Mouse (Mus musculus) hindbrain, embryonic 15.5 days (tissue): ENCODE measurements around the gene Ngdn. TPM values are rescaled to one million over a fixed set of nuclear protein-coding genes. Genes with fewer than 3 reads are reported as not detected.

Source experiments
- ATAC-seq: fragments of 200-750 bp; cut with Nextera tagmentation; 2 replicates; pipeline ENCODE4 v1.8.0; 2017; ENCODE audit warnings: low read depth, moderate number of reproducible peaks, moderate TSS enrichment; ENCODE audit not compliant: low FRiP score
- H3K27ac ChIP-seq: fragments of 300-500 bp; sonication (generic); replicated peaks from 2 replicates; pipeline ENCODE4 v1.5.1; 2015; ENCODE audit warnings: mild to moderate bottlenecking, inconsistent platforms
- H3K27me3 ChIP-seq: fragments of 300-500 bp; sonication (generic); 2 replicates; pipeline ENCODE4 v1.6.1; 2015; ENCODE audit warnings: control low read depth, inconsistent platforms
- H3K36me3 ChIP-seq: fragments of 300-500 bp; sonication (generic); 2 replicates; pipeline ENCODE4 v1.6.1; 2015; ENCODE audit warnings: control low read depth, inconsistent platforms
- H3K4me1 ChIP-seq: fragments of 300-500 bp; sonication (generic); replicated peaks from 2 replicates; pipeline ENCODE4 v1.6.1; 2015; ENCODE audit warnings: control low read depth, inconsistent platforms
- H3K4me2 ChIP-seq: fragments of 300-500 bp; sonication (generic); 2 replicates; pipeline ENCODE4 v1.6.1; 2015; ENCODE audit warnings: moderate library complexity, mild to moderate bottlenecking, inconsistent platforms
- H3K4me3 ChIP-seq: fragments of 300-500 bp; sonication (generic); 2 replicates; pipeline ENCODE4 v1.5.1; 2015; ENCODE audit warnings: mild to moderate bottlenecking, inconsistent platforms
- H3K9ac ChIP-seq: fragments of 300-500 bp; sonication (generic); 2 replicates; pipeline ENCODE4 v1.6.1; 2015; ENCODE audit warnings: inconsistent platforms
- H3K9me3 ChIP-seq: fragments of 300-500 bp; sonication (generic); 2 replicates; pipeline ENCODE4 v1.6.1; 2016; ENCODE audit warnings: control low read depth, inconsistent platforms
- WGBS: fragments of 180-500 bp; shearing (Covaris S2); methylation state at CpG from one replicate; pipeline ENCODE4 v1.1.7; 2015; 5-methylcytosine and 5-hydroxymethylcytosine counted together
- microRNA counts: library from miRNA; unstranded; fragments of <30 nt; microRNA quantifications from one replicate; lab custom pipeline; 2016
- microRNA-seq: library from miRNA; unstranded; fragments of <30 nt; microRNA quantifications from one replicate; pipeline ENCODE4, GENCODE M21; 2016
- polyA plus RNA-seq: library from polyadenylated mRNA; unstranded; fragments of >200 nt; fragmentation: Nextera tagmentation; extraction: Ambion mirVana; gene quantifications from 2 replicates; pipeline ENCODE4 v1.2.1, GENCODE M21; 2015

The Ngdn gene
- polyA plus RNA-seq, 1 experiment from 2014 or later = 47.3 TPM

DNA sequence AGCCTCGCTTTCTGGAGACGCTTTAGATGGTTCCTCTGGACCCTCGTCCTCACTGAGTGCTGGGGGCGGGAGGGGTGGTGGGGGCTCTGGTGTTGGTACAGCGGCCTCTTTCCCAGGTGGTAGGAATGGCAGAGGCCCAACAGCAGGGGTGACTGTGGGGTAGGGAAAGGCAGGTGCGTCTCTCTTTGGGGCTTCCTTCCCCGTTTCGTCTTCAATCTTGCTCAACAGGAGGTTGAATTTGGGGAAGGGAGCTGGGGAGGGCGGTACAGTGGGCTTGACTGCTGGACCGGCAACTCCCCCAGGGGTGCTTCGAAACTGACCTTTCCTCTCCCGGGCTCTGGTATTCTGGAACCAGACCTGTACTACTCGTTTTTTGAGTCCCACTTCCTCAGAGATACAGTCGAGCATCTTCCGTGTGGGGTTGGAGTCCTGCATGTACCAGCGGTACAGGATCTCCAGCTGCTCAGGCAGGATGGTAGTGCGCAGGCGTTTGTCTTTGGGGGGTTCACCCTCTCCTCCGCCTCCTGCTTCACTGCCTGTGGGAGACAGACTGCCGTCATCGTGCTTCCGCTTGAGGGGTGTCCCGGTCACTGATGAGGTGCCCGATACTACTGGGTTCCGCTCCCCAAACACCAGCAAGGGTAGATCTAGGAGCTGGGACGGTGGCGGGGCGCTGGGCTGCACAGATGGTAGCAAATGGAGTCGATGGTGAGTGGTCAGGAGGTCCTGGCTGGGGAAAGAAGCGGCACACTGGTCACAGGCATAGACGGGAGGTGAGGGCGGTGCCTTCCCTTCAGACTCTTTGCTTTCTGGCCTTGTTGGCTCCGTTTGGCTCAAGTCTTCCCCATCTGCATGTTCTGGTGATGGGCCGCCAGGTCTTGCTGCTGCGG, 49.5 kb downstream of the Ngdn start:
- Histone ChIP-seq H3K4me3 (no peak overlapping the region), H3K4me2 (no peak overlapping the region), H3K9me3 (no peaks in the 10 kb centered on the region), H3K9ac (no peak overlapping the region), H3K36me3 (peaks cover 45% of the 10 kb centered on the region), H3K27ac (no peak overlapping the region), H3K27me3 (no peaks in the 10 kb centered on the region), H3K4me1 (peaks cover 34% of the 10 kb centered on the region)
- 80% methylated on average over 35 of the region's 35 CpGs for WGBS
- ATAC-seq = no peak

DNA sequence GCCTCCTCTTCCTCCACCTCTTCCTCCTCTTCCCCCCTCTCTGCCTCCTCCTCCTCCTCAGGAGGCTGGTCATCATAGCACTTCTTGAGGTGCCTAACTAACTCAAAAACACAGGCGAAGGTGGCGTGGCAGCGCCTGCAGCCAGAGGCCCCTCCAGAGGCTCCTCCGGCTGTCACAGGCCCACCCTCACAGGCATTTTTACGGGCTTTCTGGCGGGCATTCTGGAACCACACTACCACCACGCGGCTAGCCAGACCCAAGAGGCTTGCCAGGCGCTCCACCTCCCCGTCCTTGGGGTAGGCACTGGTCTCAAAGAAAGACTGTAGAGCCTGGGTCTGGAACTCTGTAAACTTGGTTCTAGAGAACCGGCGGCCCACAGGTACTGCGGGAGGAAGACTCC, 50.1 kb downstream of the Ngdn start:
- Histone ChIP-seq H3K4me1 (peaks cover 29% of the 10 kb centered on the region), H3K4me2 (no peak overlapping the region), H3K36me3 (peaks cover 51% of the 10 kb centered on the region), H3K9me3 (no peaks in the 10 kb centered on the region), H3K27me3 (no peaks in the 10 kb centered on the region), H3K9ac (no peak overlapping the region), H3K27ac (no peak overlapping the region), H3K4me3 (no peak overlapping the region)
- WGBS = 89% methylated on average over 13 of the region's 13 CpGs
- ATAC-seq = no peak

DNA sequence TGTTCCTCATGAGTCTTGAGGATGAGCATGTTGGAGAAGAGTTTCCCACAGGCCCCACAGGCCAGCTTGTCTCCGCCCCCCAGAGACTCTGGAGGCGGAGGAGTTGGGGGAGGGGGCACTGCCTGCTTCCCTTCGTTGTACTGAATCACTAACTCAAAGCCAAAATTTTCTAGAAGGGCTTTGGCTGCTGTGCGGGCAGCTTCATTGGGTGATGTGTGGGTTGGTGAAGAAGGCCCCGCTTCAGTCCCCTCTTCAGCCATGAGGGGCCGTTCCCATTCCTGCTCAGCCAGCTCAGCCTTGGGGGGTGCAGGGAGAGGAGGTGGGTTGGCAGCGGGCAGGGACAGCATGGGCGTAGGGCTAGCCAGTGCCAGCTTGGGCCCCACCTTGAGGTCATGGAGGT, 50.8 kb downstream of the Ngdn start:
- WGBS = 93% methylated on average over 8 of the region's 8 CpGs
- H3K27ac ChIP-seq = no peak overlapping the region
- H3K4me1 ChIP-seq = peaks cover 23% of the 10 kb centered on the region
- H3K9ac ChIP-seq = no peak overlapping the region
- H3K9me3 ChIP-seq = no peaks in the 10 kb centered on the region
- peaks cover 51% of the 10 kb centered on the region for H3K36me3 ChIP-seq
- no peak for ATAC-seq
- H3K4me3 ChIP-seq = no peak overlapping the region
- no peak overlapping the region for H3K4me2 ChIP-seq
- H3K27me3 ChIP-seq = no peaks in the 10 kb centered on the region

DNA sequence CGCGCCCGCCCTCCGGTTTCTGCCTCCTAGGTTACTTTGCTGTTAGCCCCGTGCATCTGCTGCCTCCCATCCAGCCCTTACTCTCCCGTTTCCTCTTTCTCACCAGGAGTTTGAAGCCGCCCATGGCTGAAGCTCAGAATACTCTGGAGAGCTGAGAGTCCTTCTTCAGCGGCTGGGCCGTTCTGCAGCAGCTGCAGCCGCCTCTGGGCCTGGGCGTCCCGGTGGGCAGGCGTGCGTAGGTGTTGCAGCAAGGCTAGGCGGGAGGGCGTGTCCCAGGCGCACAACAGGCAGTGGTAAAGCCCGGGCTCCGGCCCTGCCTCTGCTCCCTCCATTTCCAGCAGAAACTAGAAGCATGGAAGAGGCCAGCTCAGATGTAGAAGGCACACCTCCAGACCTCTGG, 56.5 kb downstream of the Ngdn start:
- no peaks in the 10 kb centered on the region for H3K9me3 ChIP-seq
- H3K27ac ChIP-seq = 0 out of 2 replicates have a peak overlapping the region, but pooled peaks have one; percentile 9
- H3K4me3 ChIP-seq = no peak overlapping the region
- ATAC-seq = no peak
- peaks cover 57% of the 10 kb centered on the region for H3K36me3 ChIP-seq
- H3K4me1 ChIP-seq = peaks cover 15% of the 10 kb centered on the region; the same call in 1 of the 2 replicates
- H3K27me3 ChIP-seq = no peaks in the 10 kb centered on the region
- WGBS = 26% methylated on average over 19 of the region's 19 CpGs
- H3K4me2 ChIP-seq = no peak overlapping the region
- H3K9ac ChIP-seq = no peak overlapping the region

MicroRNA genes within 50 kb of the gene (microRNA counts, 519-probe panel; counts per million panel counts)
- not detected for microRNA mmu-miR-208b (lab: Ali Mortazavi, UCI)

Small RNA genes lying within 50 kb of the gene (microRNA-seq; reads per million reads assigned to microRNA genes)
- 31.6 reads per million, percentile 39 among the genes with 10 or more reads in this experiment for gene Mir208b

Other genes starting within 250 kb of the Ngdn start
- 8.0 and 9.1 TPM in 2 replicates for gene Slc7a8, start 233.5 kb upstream of the Ngdn start, polyA plus RNA-seq
- not detected in 2 replicates for gene Rnf212b, start 201.3 kb upstream of the Ngdn start, polyA plus RNA-seq
- gene Homez, start 144.5 kb upstream of the Ngdn start, polyA plus RNA-seq = 12.1 and 13.7 TPM in 2 replicates
- gene Ppp1r3e, start 137.9 kb upstream of the Ngdn start, polyA plus RNA-seq = 4.1 and 4.8 TPM in 2 replicates
- 3.2 and 4.3 TPM in 2 replicates for gene Bcl2l2, start 132.1 kb upstream of the Ngdn start, polyA plus RNA-seq
- not detected in 2 replicates for gene Gm20521, start 132.0 kb upstream of the Ngdn start, polyA plus RNA-seq
- 161 and 162 TPM in 2 replicates for gene Pabpn1, start 123.0 kb upstream of the Ngdn start, polyA plus RNA-seq
- 250 and 277 TPM in 2 replicates for gene Slc22a17, start 102.3 kb upstream of the Ngdn start, polyA plus RNA-seq
- gene Efs, start 89.3 kb upstream of the Ngdn start, polyA plus RNA-seq = 16.3 and 17.2 TPM in 2 replicates
- gene Il25, start 82.8 kb upstream of the Ngdn start, polyA plus RNA-seq = 0.70 and 0.90 TPM in 2 replicates
- 12.8 and 14.7 TPM in 2 replicates for gene Cmtm5, start 79.2 kb upstream of the Ngdn start, polyA plus RNA-seq
- gene Myh6, start 48.5 kb upstream of the Ngdn start, polyA plus RNA-seq = 0.93 and 0.94 TPM in 2 replicates
- gene Gm17428, start 38.5 kb upstream of the Ngdn start, polyA plus RNA-seq = not detected in 2 replicates
- 6.4 and 9.0 TPM in 2 replicates for gene Myh7, start 20.8 kb upstream of the Ngdn start, polyA plus RNA-seq
- 24.0 and 24.9 TPM in 2 replicates for gene Zfhx2, start 76.9 kb downstream of the Ngdn start, polyA plus RNA-seq
- gene Thtpa, start 79.3 kb downstream of the Ngdn start, polyA plus RNA-seq = 29.4 and 32.6 TPM in 2 replicates
- gene Ap1g2, start 91.1 kb downstream of the Ngdn start, polyA plus RNA-seq = 7.3 and 7.9 TPM in 2 replicates
- 33.6 and 40.7 TPM in 2 replicates for gene Jph4, start 101.5 kb downstream of the Ngdn start, polyA plus RNA-seq
- 1.7 and 2.3 TPM in 2 replicates for gene Dhrs2, start 206.6 kb downstream of the Ngdn start, polyA plus RNA-seq